Mouse (Mus musculus) lung, embryonic 15.5 days (tissue): ENCODE data around the gene 1110032A03Rik. TPM values are rescaled to one million over a fixed set of nuclear protein-coding genes. Genes with fewer than 3 reads are reported as not detected.

ENCODE experiments used
- polyA plus RNA-seq: library from polyadenylated mRNA; unstranded; fragments of >200 nt; fragmentation: Nextera tagmentation; extraction: Ambion mirVana; gene quantifications from 2 replicates; pipeline ENCODE4 v1.2.1, GENCODE M21; 2015

The 1110032A03Rik gene
- polyA plus RNA-seq, 1 experiment from 2014 or later = 35.8 TPM

Other genes starting within 250 kb of the 1110032A03Rik start
- 70.4 and 71.2 TPM in 2 replicates for gene Pts, start 246.8 kb downstream of the 1110032A03Rik start, polyA plus RNA-seq
- 5.6 and 6.5 TPM in 2 replicates for gene Il18, start 220.7 kb downstream of the 1110032A03Rik start, polyA plus RNA-seq
- gene Bco2, start 220.3 kb downstream of the 1110032A03Rik start, polyA plus RNA-seq = 0.13 and 0.20 TPM in 2 replicates
- gene Tex12, start 214.2 kb downstream of the 1110032A03Rik start, polyA plus RNA-seq = not detected in 2 replicates
- gene Sdhd, start 171.7 kb downstream of the 1110032A03Rik start, polyA plus RNA-seq = 305 and 310 TPM in 2 replicates
- gene Timm8b, start 171.6 kb downstream of the 1110032A03Rik start, polyA plus RNA-seq = 176 and 188 TPM in 2 replicates
- gene Pih1d2, start 158.2 kb downstream of the 1110032A03Rik start, polyA plus RNA-seq = 5.5 and 7.1 TPM in 2 replicates
- 19.1 and 21.6 TPM in 2 replicates for gene Nkapd1, start 158.1 kb downstream of the 1110032A03Rik start, polyA plus RNA-seq
- gene Dlat, start 115.7 kb downstream of the 1110032A03Rik start, polyA plus RNA-seq = 42.4 and 42.5 TPM in 2 replicates
- 7.4 and 7.8 TPM in 2 replicates for gene Dixdc1, start 36.0 kb downstream of the 1110032A03Rik start, polyA plus RNA-seq
- 13.2 and 16.2 TPM in 2 replicates for gene 2310030G06Rik, start 29.0 kb downstream of the 1110032A03Rik start, polyA plus RNA-seq
- 111 and 131 TPM in 2 replicates for gene Cryab, start 24.2 kb downstream of the 1110032A03Rik start, polyA plus RNA-seq
- gene Hspb2, start 23.2 kb downstream of the 1110032A03Rik start, polyA plus RNA-seq = 14.5 and 16.4 TPM in 2 replicates
- gene Fdxacb1, start 7.3 kb downstream of the 1110032A03Rik start, polyA plus RNA-seq = 11.3 and 12.2 TPM in 2 replicates
- gene Alg9, start 501 bp downstream of the 1110032A03Rik start, polyA plus RNA-seq = 38.9 and 39.5 TPM in 2 replicates
- gene Ppp2r1b, start 69.8 kb upstream of the 1110032A03Rik start, polyA plus RNA-seq = 62.1 and 66.1 TPM in 2 replicates
- gene Sik2, start 233.6 kb upstream of the 1110032A03Rik start, polyA plus RNA-seq = 13.2 and 14.5 TPM in 2 replicates